19 mouse cellular contexts compared by ENCODE assay signal in genomic region chr9:123957911-123958413, GRCm38 (mm10). TPM values are rescaled to one million over a fixed set of nuclear protein-coding genes. Genes with fewer than 3 reads are reported as not detected.
A peak's percentile ranks its signal among the peaks of the same experiment; 100 is the strongest.
DNase-seq lines count a peak whose midpoint lies in the region; ATAC-seq lines count a peak whose summit lies in the region.
"Had no signal": no experiment of that assay in that cellular context is flagged by ENCODE, and none has a peak within 500 bp of the region (broad histone marks: within the 10 kb centered on the region; RNA-seq: fewer than 3 reads in every experiment).

No protein-coding gene starts in this region.

- H3K4me1 ChIP-seq in heart, embryonic 10.5 days: no peaks in the 10 kb centered on the region
- H3K4me1 ChIP-seq in liver, embryonic 11.5 days (replicated peaks; ENCODE audit: control insufficient read depth, insufficient read depth, low read length): peaks cover 11% of the 10 kb centered on the region
- H3K4me1 ChIP-seq: forebrain, embryonic 15.5 days; midbrain, embryonic 12.5 days had no signal

- ATAC-seq in liver, embryonic 11.5 days (replicated peaks; ENCODE audit: low FRiP score): peak; percentile 99
- peak; percentile 99 for ATAC-seq in megakaryocyte-erythroid progenitor cell, adult 5-6 weeks (replicated peaks; ENCODE audit: low FRiP score, low TSS enrichment, poor library complexity, severe bottlenecking)
- ATAC-seq: forebrain, embryonic 15.5 days had no signal

- H3K36me3 ChIP-seq in heart, embryonic 10.5 days: no peaks in the 10 kb centered on the region
- no peaks in the 10 kb centered on the region for H3K36me3 ChIP-seq in liver, embryonic 11.5 days (ENCODE audit: control insufficient read depth, insufficient read depth, low read length)
- H3K36me3 ChIP-seq: forebrain, embryonic 15.5 days; midbrain, embryonic 12.5 days had no signal

- WGBS in heart, embryonic 10.5 days: 39% methylated on average over 3 of the region's 3 CpGs
- WGBS in liver, embryonic 11.5 days: 25% methylated on average over 3 of the region's 3 CpGs

- H3K27ac ChIP-seq in heart, embryonic 10.5 days: 0 out of 2 replicates have a peak overlapping the region, but pooled peaks have one; percentile 10
- H3K27ac ChIP-seq in liver, embryonic 11.5 days (ENCODE audit: low read depth, low read length): peak overlapping the region; percentile 58
- H3K27ac ChIP-seq: forebrain, embryonic 15.5 days; midbrain, embryonic 12.5 days had no signal

- H3K9ac ChIP-seq in liver, embryonic 11.5 days (ENCODE audit: low read depth, low read length): no peak overlapping the region
- H3K9ac ChIP-seq: forebrain, embryonic 15.5 days; midbrain, embryonic 12.5 days had no signal

- no peak for DNase-seq in heart, embryonic 10.5 days (ENCODE audit: low spot score)
- no peak for DNase-seq in heart, postnatal 14 days
- peak; percentile 66 for DNase-seq in MEL-GATA-1-ER (ENCODE audit: extremely low read depth, low read depth)
- no peak for DNase-seq in liver, embryonic 11.5 days (ENCODE audit: low spot score)
- DNase-seq in thymus, postnatal 4 days: no peak
- no peak for DNase-seq in adrenal gland, postnatal 10 days
- no peak for DNase-seq in thymus, postnatal 14 days
- DNase-seq: adrenal gland, adult 2 months; cerebellum, adult 9-10 months; heart, postnatal 4 days; lung, postnatal 14 days; spleen, adult 18-20 months had no signal

- no peaks in the 10 kb centered on the region for H3K9me3 ChIP-seq in heart, embryonic 10.5 days
- H3K9me3 ChIP-seq in liver, embryonic 11.5 days (ENCODE audit: control insufficient read depth, low read length): no peaks in the 10 kb centered on the region
- H3K9me3 ChIP-seq: forebrain, embryonic 15.5 days; midbrain, embryonic 12.5 days had no signal

- peak overlapping the region; percentile 2; the same call in 1 of the 2 replicates for H3K4me2 ChIP-seq in liver, embryonic 11.5 days
- H3K4me2 ChIP-seq: forebrain, embryonic 15.5 days; midbrain, embryonic 12.5 days had no signal

- intact Hi-C loops in heart, postnatal 14 days (cut with DNase I): no loop called here

- no peak overlapping the region for H3K4me3 ChIP-seq in heart, embryonic 10.5 days
- no peak overlapping the region for H3K4me3 ChIP-seq in liver, embryonic 11.5 days (ENCODE audit: low read depth, low read length)
- H3K4me3 ChIP-seq: forebrain, embryonic 15.5 days; midbrain, embryonic 12.5 days had no signal

- H3K27me3 ChIP-seq in heart, embryonic 10.5 days (ENCODE audit: insufficient read depth, poor library complexity, severe bottlenecking): no peaks in the 10 kb centered on the region
- no peaks in the 10 kb centered on the region for H3K27me3 ChIP-seq in liver, embryonic 11.5 days (replicated peaks; ENCODE audit: control insufficient read depth, insufficient read depth, low read length)
- H3K27me3 ChIP-seq: forebrain, embryonic 15.5 days; midbrain, embryonic 12.5 days had no signal

RNA-seq across cellular contexts. Expression of gene Ccr1, which starts 10.5 kb away (rescaled TPM):
- 0.07 and 0.35 TPM in 2 replicates for polyA plus RNA-seq in heart, embryonic 10.5 days (2016; fragmentation: Nextera tagmentation; extraction: Ambion mirVana)
- total RNA-seq in heart, postnatal 14 days (2021): 1 to 10 TPM; 1.2 to 1.6 TPM
- 1.9 and 2.0 TPM in 2 replicates for polyA plus RNA-seq in liver, embryonic 11.5 days (2014; fragmentation: Nextera tagmentation; extraction: Ambion mirVana)
- 0.64 TPM in 1 of 2 replicates, not detected in the other for total RNA-seq in megakaryocyte-erythroid progenitor cell, adult 5-6 weeks (2014; fragmentation: Nextera tagmentation)
- not detected in 2 replicates for total RNA-seq in megakaryocyte-erythroid progenitor cell, adult 5-6 weeks (2017)
- 1 to 10 TPM; 1.6 to 1.8 TPM for total RNA-seq in adrenal gland, postnatal 10 days (2021)

RNA-seq across cellular contexts. Expression of gene Ccr1l1, which starts 20.2 kb away (rescaled TPM):
- 0.12 TPM in 1 of 2 replicates, not detected in the other for polyA plus RNA-seq in heart, embryonic 10.5 days (2016; fragmentation: Nextera tagmentation; extraction: Ambion mirVana)
- total RNA-seq in heart, postnatal 14 days (2021): not detected
- not detected in 2 replicates for polyA plus RNA-seq in liver, embryonic 11.5 days (2014; fragmentation: Nextera tagmentation; extraction: Ambion mirVana)
- not detected in 2 replicates for total RNA-seq in megakaryocyte-erythroid progenitor cell, adult 5-6 weeks (2014; fragmentation: Nextera tagmentation)
- total RNA-seq in megakaryocyte-erythroid progenitor cell, adult 5-6 weeks (2017): not detected in 2 replicates
- not detected for total RNA-seq in adrenal gland, postnatal 10 days (2021)
- total RNA-seq: adrenal gland, adult 2 months; heart, adult 8-10 months; heart, postnatal 4 days; layer of hippocampus, adult 8-10 months had no signal
- polyA plus RNA-seq: adrenal gland, adult 2 months; brain, embryonic 14.5 days; forebrain, embryonic 15.5 days; kidney, embryonic 14.5 days; midbrain, embryonic 12.5 days had no signal
